Mouse (Mus musculus): ENCODE data around the gene Tbc1d25.

Tbc1d25 gene

GRCm38 (mm10) chrX:8175504-8176385 lies at the start of gene Tbc1d25:
Gene Tbc1d25 (minus strand): TSS chrX:8176181.
- peak; percentile 74 for DNase-seq (ENCODE audit: low spot score)

DNA sequence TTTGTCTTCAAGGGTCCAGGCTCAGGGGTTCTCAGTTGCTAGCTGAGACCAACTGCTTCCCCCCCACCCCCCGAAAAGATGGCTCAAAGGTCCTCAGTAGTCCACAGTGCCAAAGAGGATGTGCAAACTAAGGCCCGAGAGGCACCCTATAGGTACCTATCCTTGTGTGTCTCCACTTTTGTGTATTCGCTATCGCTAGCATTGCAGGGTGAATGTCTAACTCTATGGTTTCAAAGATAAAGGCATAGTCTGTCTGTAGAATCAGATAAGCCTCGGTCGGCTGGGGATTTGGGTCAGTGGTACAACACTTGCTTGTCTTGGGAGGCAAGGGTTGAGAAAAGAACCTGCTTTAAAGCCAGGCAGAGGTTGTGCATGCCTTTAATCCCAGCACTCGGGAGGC lies 47.5 kb upstream of the Tbc1d25 start:
- DNase-seq (ENCODE audit: low spot score) = no peak

DNA sequence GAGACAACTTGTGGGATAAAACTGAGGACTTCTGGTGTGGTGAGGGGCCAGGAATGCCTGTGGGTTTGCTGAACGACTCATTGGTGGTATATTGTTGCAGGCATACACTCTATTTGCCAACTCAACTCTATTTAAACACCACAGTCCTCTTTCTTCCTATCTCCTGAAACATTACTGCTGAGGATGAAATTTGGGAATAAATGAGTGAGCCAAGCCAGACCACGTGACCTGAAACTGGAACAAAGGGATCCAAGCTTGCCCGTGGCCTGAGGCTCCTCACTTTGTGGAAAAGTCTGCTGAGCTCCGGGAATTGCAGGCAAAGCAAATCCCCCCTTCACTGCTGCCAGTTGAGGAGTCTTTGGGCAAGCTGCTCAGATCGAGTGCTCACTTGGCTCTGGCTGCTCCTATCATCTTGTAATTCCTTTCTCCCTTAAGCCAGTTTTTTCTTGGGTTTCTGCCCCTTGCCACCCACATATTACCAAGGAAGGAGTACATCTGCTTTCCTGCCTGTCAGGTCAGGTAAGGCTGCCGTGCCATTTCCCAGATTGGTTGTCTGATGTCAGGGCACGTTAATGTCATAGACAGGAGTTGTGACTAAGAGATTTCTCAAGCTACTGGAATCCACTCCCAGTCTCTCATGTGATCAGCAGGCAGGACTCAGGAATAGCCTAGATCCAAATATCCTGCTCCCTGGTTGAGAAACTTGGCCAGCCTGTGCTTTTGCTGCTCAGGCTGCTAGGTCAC lies 46.9 kb upstream of the Tbc1d25 start:
- no peak for DNase-seq (ENCODE audit: low spot score)

GRCm38 (mm10) chrX:8222296-8222677 lies 46.3 kb upstream of the Tbc1d25 start:
- DNase-seq (ENCODE audit: low spot score) = no peak

GRCm38 (mm10) chrX:8219651-8220050 lies 43.7 kb upstream of the Tbc1d25 start:
- no peak for DNase-seq (ENCODE audit: low spot score)

DNA sequence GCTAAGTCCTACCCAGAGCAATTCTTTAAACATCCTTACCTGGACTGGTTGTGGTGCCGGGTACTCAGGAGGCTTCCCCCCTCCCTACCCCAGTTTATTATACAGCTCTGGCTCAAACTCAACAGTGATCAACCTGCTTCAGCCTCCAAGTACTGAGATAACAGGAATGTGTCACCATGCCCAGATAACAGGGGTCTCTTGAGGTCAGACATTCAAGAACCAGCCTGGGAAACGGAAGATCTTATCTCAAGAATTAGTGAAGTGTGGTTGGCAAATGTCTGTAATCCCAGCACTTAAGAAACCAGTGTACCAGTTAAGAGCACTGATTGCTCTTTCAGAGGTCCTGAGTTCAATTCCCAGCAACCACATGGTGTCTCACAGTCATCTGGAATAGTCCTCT lies 42.1 kb upstream of the Tbc1d25 start:
- no peak for DNase-seq (ENCODE audit: low spot score)

GRCm38 (mm10) chrX:8217383-8217782 lies 41.4 kb upstream of the Tbc1d25 start:
- no peak for DNase-seq (ENCODE audit: low spot score)

- no peak for DNase-seq (ENCODE audit: low spot score)
These were observed 35.7 kb upstream of the Tbc1d25 start for GRCm38 (mm10) chrX:8211490-8212207.

GRCm38 (mm10) chrX:8209720-8210119 lies 33.7 kb upstream of the Tbc1d25 start:
- no peak for DNase-seq (ENCODE audit: low spot score)

GRCm38 (mm10) chrX:8207224-8207623 lies 31.2 kb upstream of the Tbc1d25 start:
- no peak for DNase-seq (ENCODE audit: low spot score)

DNA sequence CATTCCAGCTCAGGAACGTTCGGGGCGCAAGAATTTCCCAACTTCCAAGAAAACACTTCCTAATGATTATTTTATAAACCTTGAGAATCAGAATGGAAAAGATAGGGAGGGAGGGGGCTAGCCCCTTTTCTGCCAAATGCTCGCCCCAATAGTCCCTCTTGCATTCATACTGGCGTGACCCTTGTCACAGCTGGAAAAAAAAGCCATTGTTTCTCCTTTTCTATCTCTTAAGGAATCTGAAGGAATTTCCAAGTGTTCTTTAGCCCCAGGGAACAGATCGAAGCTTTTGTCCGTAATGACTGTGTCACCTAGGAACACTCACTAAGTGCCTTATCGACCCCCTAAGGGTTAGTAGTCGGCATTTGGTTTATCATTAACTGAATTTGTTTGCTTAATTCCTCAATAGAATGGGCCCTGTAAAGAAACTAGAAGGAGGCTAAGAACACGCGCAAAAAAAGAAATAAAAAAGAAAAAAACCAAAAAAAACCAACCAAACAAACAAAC lies 30.8 kb upstream of the Tbc1d25 start:
- no peak for DNase-seq (ENCODE audit: low spot score)

GRCm38 (mm10) chrX:8206015-8206693 lies 30.2 kb upstream of the Tbc1d25 start, which contains the start of gene Porcn:
Gene Porcn (minus strand): TSS chrX:8206525.
- peak; percentile 61 for DNase-seq (ENCODE audit: low spot score)

GRCm38 (mm10) chrX:8205551-8205950 lies 29.6 kb upstream of the Tbc1d25 start:
- no peak for DNase-seq (ENCODE audit: low spot score)

DNA sequence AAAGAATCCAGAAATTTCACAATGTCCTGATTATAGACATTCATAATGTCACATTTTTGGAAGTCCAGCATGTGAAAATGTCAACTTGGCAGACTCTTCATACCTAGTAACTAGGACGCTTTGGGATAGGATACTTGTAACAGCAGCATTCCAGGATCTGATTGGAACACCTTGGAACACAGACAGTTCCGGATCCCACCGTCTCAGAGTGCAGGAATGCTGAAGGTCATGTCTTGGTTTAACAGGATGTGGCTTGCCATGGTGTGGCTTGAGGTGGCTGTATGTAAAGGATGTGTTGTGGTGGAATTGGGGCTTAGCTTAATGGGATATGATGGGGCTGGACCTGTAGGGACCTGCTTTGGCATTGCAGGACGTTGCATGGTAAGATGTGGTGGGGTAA lies 29.1 kb upstream of the Tbc1d25 start:
- DNase-seq (ENCODE audit: low spot score) = no peak

- no peak for DNase-seq (ENCODE audit: low spot score)
These were observed 28.1 kb upstream of the Tbc1d25 start for GRCm38 (mm10) chrX:8204076-8204475.

DNA sequence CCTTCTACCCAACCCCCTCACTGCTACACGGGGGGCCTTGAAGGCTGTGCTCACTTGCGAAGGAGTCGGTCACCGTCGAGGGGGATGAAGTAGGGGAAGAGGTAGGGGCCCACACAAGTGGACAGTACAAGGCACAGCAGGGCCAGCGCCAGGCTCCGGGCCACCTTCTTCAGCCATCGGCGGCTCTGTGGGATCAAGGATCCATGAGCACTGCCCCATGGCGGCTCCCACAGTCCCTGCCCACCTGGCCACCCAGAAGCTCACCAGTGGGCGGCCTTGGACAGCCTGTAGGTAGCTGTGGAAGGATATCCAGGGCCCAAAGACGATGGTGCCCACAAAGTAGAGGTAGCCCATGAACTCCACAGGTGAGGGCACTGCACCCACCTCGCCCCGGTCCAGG lies 27.1 kb upstream of the Tbc1d25 start:
- no peak for DNase-seq (ENCODE audit: low spot score)

DNA sequence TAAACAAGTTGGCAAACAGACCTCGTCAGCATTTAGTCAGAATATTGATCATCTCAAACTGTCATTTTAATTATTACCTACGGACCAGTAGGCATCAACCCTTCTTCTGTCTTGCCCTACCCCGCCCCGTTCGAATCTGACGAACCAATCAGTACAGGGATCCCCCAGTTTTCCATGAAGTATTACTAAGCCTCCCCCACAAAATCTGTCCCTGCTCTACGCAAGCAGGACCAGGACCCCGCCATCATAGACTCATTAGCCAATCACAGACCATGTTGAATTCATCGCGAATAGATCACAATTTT lies 17.4 kb upstream of the Tbc1d25 start, which contains the start of gene Ebp:
Gene Ebp, minus strand, starts transcription at position 94 of the 305 bp plus-strand sequence.
- no peak for DNase-seq (ENCODE audit: low spot score)

- DNase-seq (ENCODE audit: low spot score) = peak; percentile 50
These were observed 16.8 kb upstream of the Tbc1d25 start for GRCm38 (mm10) chrX:8192640-8193418.

- no peak for DNase-seq (ENCODE audit: low spot score)
These were observed 16.2 kb upstream of the Tbc1d25 start for GRCm38 (mm10) chrX:8192126-8192639.

DNA sequence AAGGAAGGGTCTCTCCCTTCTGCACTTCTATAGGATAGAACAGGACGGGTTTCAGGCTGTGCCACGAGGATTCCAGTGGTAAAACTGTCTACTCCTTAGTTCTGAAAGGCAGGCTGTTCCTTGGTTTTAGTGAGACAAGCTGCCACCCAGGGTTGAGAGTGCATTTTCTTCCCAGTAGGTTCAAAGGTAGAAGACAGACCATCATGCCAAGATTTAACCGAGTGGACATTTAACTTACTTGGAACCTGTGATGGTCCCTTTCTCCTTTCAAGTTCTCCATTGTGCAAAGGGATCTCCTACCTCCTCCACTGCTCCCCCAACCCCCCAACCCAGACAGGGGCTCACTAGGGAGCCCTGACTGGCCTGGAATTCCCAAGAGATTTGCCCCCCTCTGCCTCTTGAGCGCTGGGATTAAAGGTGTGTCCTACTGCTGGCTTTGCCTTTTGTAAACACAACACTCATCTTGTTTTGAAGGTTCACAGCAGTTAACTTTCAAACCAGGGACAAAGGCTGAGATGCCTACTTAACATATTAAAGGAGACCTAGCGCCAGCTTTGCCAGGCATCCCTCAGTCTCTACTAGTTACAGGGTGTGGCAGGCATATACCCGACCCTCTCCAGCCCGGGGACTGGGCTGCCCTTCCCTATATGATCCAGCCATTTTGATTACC lies 7.0 kb upstream of the Tbc1d25 start:
- no peak for DNase-seq (ENCODE audit: low spot score)

All from urinary bladder, postnatal 25 days (tissue).